Mouse (Mus musculus) frontal cortex, adult 2 months (tissue): ENCODE data around the gene Gm128. TPM values are rescaled to one million over a fixed set of nuclear protein-coding genes. Genes with fewer than 3 reads are reported as not detected.

Experiments used
- DNase-seq, 2 experiments: peaks; one replicate each; pipeline ENCODE4 v3.0.0; 2022; ENCODE audit warnings: low spot score in 1 of 2; ENCODE audit errors: extremely low spot score in 1 of 2
- polyA plus RNA-seq: library from polyadenylated mRNA; depleted of rRNA; stranded (reverse); fragments of >200 nt; gene quantifications from 2 replicates; pipeline ENCODE4 v1.2.3, GENCODE M21; 2012; rRNA removed

The Gm128 gene
- polyA plus RNA-seq, 1 experiment, result 0.30 TPM

DNA sequence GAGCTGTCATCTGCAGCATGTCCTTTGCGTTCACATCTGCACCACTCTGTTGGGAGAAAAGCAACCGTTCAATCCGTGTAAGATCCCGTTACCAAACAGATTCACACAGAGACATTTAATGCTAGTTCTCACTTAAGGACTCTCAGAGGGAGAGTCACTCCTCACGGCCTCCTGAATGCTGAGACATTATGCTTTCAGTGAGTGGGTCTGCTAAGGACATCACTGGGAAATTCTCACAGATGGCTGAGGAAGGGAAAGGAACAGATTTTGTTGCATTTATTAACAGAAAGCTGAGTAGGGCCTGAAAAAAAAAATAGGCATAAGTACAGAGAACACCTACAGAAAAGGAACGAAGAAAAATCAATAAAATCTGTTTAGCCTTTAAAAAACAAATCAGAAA lies 37.5 kb downstream of the Gm128 start:
- peak; percentile 44 to 62 for DNase-seq

DNA sequence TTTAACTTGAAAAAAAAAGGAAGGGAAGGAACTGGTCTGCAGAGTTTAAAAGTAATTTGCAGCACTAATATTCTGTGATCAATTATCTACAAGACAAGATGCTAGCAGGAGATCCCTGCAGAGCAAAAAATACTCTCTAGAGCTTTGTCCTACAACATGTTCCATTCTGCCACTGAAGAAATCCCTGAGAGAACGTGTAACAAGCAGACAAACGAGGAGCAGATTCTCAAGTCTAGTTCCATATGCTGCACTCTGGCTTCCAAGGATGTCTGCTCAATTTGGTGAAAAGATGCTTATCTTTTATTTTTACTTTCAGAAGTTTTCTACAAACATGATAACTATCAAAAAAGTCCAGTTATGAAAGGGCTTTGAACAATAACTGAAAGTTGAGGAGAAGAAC lies 40.8 kb downstream of the Gm128 start:
- peak in 1 of 2 experiments; percentile 17 for DNase-seq

DNA sequence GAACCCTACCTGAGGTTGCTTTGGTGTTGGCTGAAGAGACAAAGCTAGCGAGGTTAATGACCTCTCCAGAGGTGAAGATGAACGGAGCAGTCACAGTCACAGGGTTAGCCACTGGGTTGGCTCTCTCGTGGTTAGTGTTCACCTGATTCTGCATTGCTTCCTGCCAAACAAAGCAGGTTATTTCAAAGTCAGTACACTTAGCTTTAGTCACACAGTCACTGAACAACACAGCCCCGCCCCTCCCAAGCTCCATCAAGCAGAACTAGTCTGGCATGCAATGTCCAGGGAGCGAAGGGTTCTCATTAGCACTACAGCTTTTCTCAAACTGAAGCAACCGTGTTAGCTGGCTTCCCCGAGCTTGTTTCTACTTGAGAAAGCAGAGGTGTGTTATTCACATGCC lies 41.3 kb downstream of the Gm128 start:
- no peak for DNase-seq

DNA sequence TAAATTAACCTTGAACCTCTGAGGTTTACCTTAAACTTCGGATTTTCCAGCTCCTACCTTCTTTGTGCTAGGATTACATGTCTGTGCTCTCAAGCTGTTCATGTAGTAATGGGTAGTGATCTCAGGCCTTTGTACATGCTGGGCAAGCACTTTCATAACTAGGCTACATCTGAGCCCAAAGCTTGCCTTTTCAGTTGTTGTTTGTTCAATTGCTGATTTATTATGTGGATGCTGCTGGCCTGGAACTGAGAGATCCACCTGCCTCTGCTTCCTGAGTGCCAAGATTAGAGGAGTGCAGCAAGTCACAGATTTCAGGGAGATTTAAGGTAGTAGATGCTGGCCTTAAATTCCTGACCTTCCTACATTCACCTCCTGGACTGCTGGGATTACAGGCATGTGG lies 42.3 kb downstream of the Gm128 start:
- DNase-seq, result no peak

DNA sequence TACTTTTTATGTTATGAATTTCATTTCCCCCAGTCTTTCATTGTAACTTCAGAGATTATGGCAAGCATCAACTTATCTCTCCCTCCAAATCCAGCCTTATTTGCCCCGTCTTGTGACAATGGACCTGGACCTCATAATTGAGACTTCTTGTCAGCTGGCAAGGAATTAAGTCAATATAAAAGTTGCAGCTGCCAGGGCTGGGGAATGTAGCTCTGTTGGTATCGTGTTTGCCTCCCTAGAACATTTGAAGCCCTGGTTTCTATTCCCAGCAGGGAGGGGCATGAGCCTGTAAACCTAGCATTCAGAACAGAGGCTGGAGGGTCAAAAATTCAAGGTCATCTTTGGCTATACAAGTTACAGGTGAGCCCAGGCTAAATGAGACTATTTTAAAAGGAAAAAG lies 45.6 kb downstream of the Gm128 start:
- DNase-seq, result no peak

GRCm38 (mm10) chr3:95194721-95195135 lies 46.7 kb downstream of the Gm128 start:
- no peak for DNase-seq

Other genes with a start within 250 kb of the Gm128 start
- gene Zfp687, start 226.2 kb downstream of the Gm128 start, polyA plus RNA-seq, result 18.4 and 20.9 TPM in 2 replicates
- 219 and 229 TPM in 2 replicates for gene Psmd4, start 199.0 kb downstream of the Gm128 start, polyA plus RNA-seq
- gene Pip5k1a, start 134.7 kb downstream of the Gm128 start, polyA plus RNA-seq, result 41.6 and 42.0 TPM in 2 replicates
- 58.0 and 60.9 TPM in 2 replicates for gene Vps72, start 130.6 kb downstream of the Gm128 start, polyA plus RNA-seq
- 0.98 and 2.4 TPM in 2 replicates for gene Tmod4, start 117.1 kb downstream of the Gm128 start, polyA plus RNA-seq
- 118 and 124 TPM in 2 replicates for gene Scnm1, start 107.6 kb downstream of the Gm128 start, polyA plus RNA-seq
- gene Lysmd1, start 107.5 kb downstream of the Gm128 start, polyA plus RNA-seq, result 20.2 and 21.2 TPM in 2 replicates
- 4.0 and 5.9 TPM in 2 replicates for gene Tnfaip8l2, start 99.2 kb downstream of the Gm128 start, polyA plus RNA-seq
- gene Sema6c, start 81.1 kb downstream of the Gm128 start, polyA plus RNA-seq, result 34.6 and 35.8 TPM in 2 replicates
- gene Gabpb2, start 23.7 kb downstream of the Gm128 start, polyA plus RNA-seq, result 15.8 and 17.9 TPM in 2 replicates
- 62.5 and 63.5 TPM in 2 replicates for gene Cdc42se1, start 12.9 kb downstream of the Gm128 start, polyA plus RNA-seq
- 388 and 439 TPM in 2 replicates for gene Mllt11, start 9.4 kb downstream of the Gm128 start, polyA plus RNA-seq
- gene Bnipl, start 9.6 kb upstream of the Gm128 start, polyA plus RNA-seq, result 0.40 and 0.48 TPM in 2 replicates
- 30.2 and 30.8 TPM in 2 replicates for gene Mindy1, start 39.7 kb upstream of the Gm128 start, polyA plus RNA-seq
- 23.1 and 25.3 TPM in 2 replicates for gene Prune1, start 40.5 kb upstream of the Gm128 start, polyA plus RNA-seq
- gene Anxa9, start 65.6 kb upstream of the Gm128 start, polyA plus RNA-seq, result 2.5 and 2.6 TPM in 2 replicates
- 93.9 and 99.4 TPM in 2 replicates for gene Cers2, start 73.2 kb upstream of the Gm128 start, polyA plus RNA-seq
- gene Setdb1, start 115.6 kb upstream of the Gm128 start, polyA plus RNA-seq, result 32.8 and 36.6 TPM in 2 replicates
- gene 4930558C23Rik, start 161.2 kb upstream of the Gm128 start, polyA plus RNA-seq, result not detected in 2 replicates
- 44.7 and 48.2 TPM in 2 replicates for gene Arnt, start 192.8 kb upstream of the Gm128 start, polyA plus RNA-seq